Mouse (Mus musculus) E14TG2a.4 (cell line): Measurements from ENCODE around the gene Lrat.

Experiments used
- H3K27me3 ChIP-seq: 2 replicates; pipeline ENCODE4 v1.6.1; 2014; ENCODE audit warnings: low read length, control low read depth; ENCODE audit not compliant: insufficient read depth
- H3K36me3 ChIP-seq: 2 replicates; pipeline ENCODE4 v1.6.1; 2014; ENCODE audit warnings: low read length, control low read depth; ENCODE audit not compliant: insufficient read depth
- H3K4me1 ChIP-seq: replicated peaks from 2 replicates; pipeline ENCODE4 v1.6.1; 2014; ENCODE audit warnings: low read depth, low read length, control low read depth
- H3K4me3 ChIP-seq: replicated peaks from 2 replicates; pipeline ENCODE4 v1.5.1; 2014; ENCODE audit warnings: mild to moderate bottlenecking, low read length
- H3K9me3 ChIP-seq: 2 replicates; pipeline ENCODE4 v1.6.1; 2014; ENCODE audit warnings: low read length, control low read depth
- CTCF ChIP-seq: conservative IDR thresholded peaks from 2 replicates; pipeline ENCODE4 v1.5.1; 2014; ENCODE audit warnings: low read length
- NANOG ChIP-seq: IDR thresholded peaks from 2 replicates; pipeline ENCODE4 v1.6.1; 2014; ENCODE audit warnings: borderline replicate concordance, low read length, mixed read lengths
- POU5F1 ChIP-seq: IDR thresholded peaks from 2 replicates; pipeline ENCODE4 v1.6.1; 2014; ENCODE audit warnings: low read length, borderline replicate concordance

Gene Lrat

DNA sequence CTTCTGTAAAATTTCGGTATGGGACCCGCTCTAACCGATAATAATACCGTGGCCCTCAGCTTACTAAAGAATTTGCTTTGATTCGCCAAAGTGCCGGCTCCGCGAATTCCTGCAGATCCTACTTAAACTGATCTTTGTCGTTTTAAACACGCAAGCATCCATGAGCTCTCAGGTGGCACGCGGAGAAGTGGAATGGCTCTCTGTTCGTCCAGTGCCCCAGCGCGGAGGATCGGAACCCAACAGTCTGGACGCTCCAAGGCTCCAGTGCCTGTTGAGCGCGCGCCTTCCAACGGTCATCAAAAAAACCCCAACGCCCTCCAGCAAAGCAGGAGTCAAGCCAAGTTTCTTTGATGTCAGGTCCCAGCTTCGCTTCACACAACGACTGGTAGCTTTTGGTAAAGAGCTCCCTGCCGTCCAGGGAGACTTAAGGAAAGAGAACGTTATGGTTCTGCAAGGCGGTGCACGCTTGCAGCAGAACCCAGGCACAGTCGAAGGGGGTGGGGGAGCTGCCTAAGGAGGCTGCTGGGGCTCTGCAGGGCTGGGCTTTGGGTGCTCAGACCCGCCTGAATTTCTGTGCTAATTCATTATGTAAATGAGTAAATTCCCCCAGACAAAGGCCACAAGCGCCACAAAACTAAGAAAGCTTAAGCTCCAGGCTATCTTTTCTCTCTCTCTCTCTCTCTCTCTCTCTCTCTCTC is 587 bp upstream of the Lrat start:
- Histone ChIP-seq H3K4me3 (peak overlapping the region; percentile 75), H3K27me3 (peaks cover 39% of the 10 kb centered on the region), H3K36me3 (no peaks in the 10 kb centered on the region), H3K4me1 (peaks cover 21% of the 10 kb centered on the region), H3K9me3 (no peaks in the 10 kb centered on the region)
- TF ChIP-seq NANOG (no peak), POU5F1 (no peak), CTCF (no peak)

- TF ChIP-seq CTCF (no peak), POU5F1 (no peak), NANOG (no peak)
- Histone ChIP-seq H3K9me3 (no peaks in the 10 kb centered on the region), H3K4me1 (peaks cover 15% of the 10 kb centered on the region), H3K27me3 (peaks cover 39% of the 10 kb centered on the region), H3K4me3 (peak overlapping the region; percentile 75), H3K36me3 (no peaks in the 10 kb centered on the region)
Observed at GRCm38 (mm10) chr3:82902757-82903612, 788 bp downstream of the Lrat start.

- H3K4me1 ChIP-seq: peaks cover 23% of the 10 kb centered on the region
- H3K36me3 ChIP-seq: no peaks in the 10 kb centered on the region
- TF ChIP-seq POU5F1 (no peak), NANOG (peak; percentile 83)
- peaks cover 2% of the 10 kb centered on the region; the same call in 1 of the 2 replicates for H3K27me3 ChIP-seq
- H3K4me3 ChIP-seq: no peak overlapping the region
- H3K9me3 ChIP-seq: no peaks in the 10 kb centered on the region
Observed at GRCm38 (mm10) chr3:82888842-82889241, 14.9 kb downstream of the Lrat start.

GRCm38 (mm10) chr3:82877258-82877657 is 26.5 kb downstream of the Lrat start:
- Histone ChIP-seq H3K4me3 (no peak overlapping the region), H3K27me3 (peaks cover 44% of the 10 kb centered on the region), H3K4me1 (0 out of 2 replicates have a peak, but pooled peaks cover 8% of the 10 kb centered on the region), H3K36me3 (no peaks in the 10 kb centered on the region), H3K9me3 (no peaks in the 10 kb centered on the region)
- peak; percentile 88 for TF ChIP-seq CTCF
- TF ChIP-seq NANOG: no peak

GRCm38 (mm10) chr3:82876372-82876739 is 27.4 kb downstream of the Lrat start, which contains the start of gene Rbm46:
Gene Rbm46 (minus strand): TSS chr3:82876483.
- Histone ChIP-seq H3K36me3 (no peaks in the 10 kb centered on the region), H3K9me3 (no peaks in the 10 kb centered on the region), H3K27me3 (peaks cover 43% of the 10 kb centered on the region), H3K4me1 (0 out of 2 replicates have a peak, but pooled peaks cover 8% of the 10 kb centered on the region), H3K4me3 (peak within 1 kb of the TSS; percentile 74)
- TF ChIP-seq NANOG: no peak
- TF ChIP-seq POU5F1: no peak
- no peak for TF ChIP-seq CTCF

DNA sequence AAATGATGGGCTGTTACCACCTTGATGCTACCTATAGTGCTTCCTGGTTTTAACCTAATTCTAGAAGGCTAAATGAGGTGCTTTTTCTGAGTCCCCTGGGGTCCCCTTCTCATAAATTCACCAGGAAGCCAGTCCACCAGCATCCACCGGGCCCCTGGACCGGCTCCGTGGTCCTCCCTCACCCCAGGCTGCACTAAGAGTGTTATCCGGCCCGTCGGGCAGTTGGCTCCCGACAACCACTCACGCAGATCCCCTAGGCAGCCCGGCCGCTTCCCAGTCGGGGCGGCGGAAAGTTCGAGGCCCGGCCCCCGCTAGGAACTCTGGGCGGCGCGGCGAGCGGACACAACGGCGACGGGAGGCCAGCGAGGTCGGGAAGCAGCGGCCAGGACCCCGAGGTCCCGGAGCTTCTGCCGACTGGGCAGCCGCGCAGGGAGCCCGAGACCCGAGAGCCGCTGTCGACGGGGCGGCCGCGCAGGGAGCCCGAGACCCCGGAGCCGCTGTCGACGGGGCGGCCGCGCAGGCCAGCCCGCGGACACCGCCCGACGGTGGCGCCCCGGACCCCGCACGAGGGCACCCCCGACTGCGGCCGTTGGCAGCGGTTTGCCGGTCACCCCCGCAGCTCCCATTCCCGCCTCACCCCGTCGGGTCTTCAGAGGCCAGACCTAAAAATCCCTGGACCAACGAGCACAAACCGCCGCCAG is 28.0 kb downstream of the Lrat start:
- Histone ChIP-seq H3K4me3 (peak overlapping the region; percentile 74), H3K9me3 (no peaks in the 10 kb centered on the region), H3K27me3 (peaks cover 40% of the 10 kb centered on the region), H3K4me1 (0 out of 2 replicates have a peak, but pooled peaks cover 8% of the 10 kb centered on the region), H3K36me3 (no peaks in the 10 kb centered on the region)
- TF ChIP-seq NANOG (no peak), POU5F1 (peak; percentile 42; the same call in 1 of the 2 replicates), CTCF (no peak)

DNA sequence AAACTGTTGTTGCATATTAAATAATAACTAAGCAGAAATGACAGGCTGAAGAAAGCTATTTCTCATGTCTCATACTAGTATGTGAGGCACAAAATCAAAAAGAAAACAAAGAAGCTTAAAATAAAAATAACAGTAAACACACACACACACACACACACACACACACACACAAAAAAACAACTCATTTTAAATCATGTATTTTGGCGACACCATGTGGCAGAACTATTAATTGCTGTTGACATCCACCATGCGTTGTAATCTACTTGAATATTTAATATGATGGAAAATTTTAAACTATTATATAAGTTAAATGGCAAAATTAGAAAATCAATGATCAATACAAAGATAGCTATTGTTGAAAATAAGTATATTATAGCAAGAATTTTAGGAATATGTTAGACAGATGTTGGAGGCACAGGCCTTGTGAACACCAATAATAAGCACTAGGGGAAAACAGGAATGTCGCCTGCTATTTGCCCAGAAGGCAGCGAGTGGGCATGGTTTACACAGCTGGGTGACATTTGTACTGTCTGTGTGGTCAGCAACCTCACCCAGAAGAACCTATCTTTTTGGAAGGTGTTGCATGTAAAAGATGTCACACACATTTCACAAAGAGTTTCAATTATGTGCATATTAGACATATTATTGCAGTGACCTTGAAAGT is 46.2 kb downstream of the Lrat start:
- TF ChIP-seq CTCF (peak; percentile 45), NANOG (no peak)
- Histone ChIP-seq H3K27me3 (no peaks in the 10 kb centered on the region), H3K4me1 (no peaks in the 10 kb centered on the region), H3K4me3 (no peak overlapping the region), H3K36me3 (no peaks in the 10 kb centered on the region), H3K9me3 (no peaks in the 10 kb centered on the region)
